Mouse (Mus musculus) MEL (cell line): ENCODE results near the gene Lmbr1. TPM values are rescaled to one million over a fixed set of nuclear protein-coding genes. Genes with fewer than 3 reads are reported as not detected.

Experiments
- DNase-seq: peaks from one replicate; pipeline ENCODE4 v3.0.0; 2011; ENCODE audit warnings: low read depth, low spot score
- H3K27ac ChIP-seq: 2 replicates; pipeline ENCODE4 v1.5.1; 2012; ENCODE audit warnings: low read depth, mild to moderate bottlenecking, control low read depth, low read length, moderate library complexity; ENCODE audit not compliant: control insufficient read depth
- H3K27me3 ChIP-seq, 2 experiments: fragments of 150-350 bp in 1 of 2; sonication (generic) in 1 of 2; 2 replicates each; pipeline ENCODE4 v1.6.1; 2012; ENCODE audit warnings: low read length in 2 of 2, mild to moderate bottlenecking in 2 of 2, improper control_type of control experiment in 1 of 2, moderate library complexity in 1 of 2; ENCODE audit not compliant: insufficient read depth in 2 of 2, control insufficient read depth in 1 of 2
- H3K36me3 ChIP-seq, 2 experiments: 2 replicates each; pipeline ENCODE4 v1.6.1; 2012 to 2014; ENCODE audit warnings: low read length in 2 of 2, improper control_type of control experiment in 1 of 2, inconsistent platforms in 1 of 2, mild to moderate bottlenecking in 1 of 2; ENCODE audit not compliant: insufficient read depth in 2 of 2, control insufficient read depth in 1 of 2
- H3K4me1 ChIP-seq, 2 experiments: fragments of 150-350 bp in 1 of 2; sonication (generic) in 1 of 2; 2 replicates each; pipeline ENCODE4 v1.6.1; 2012; ENCODE audit warnings: low read length in 2 of 2, improper control_type of control experiment in 1 of 2, mild to moderate bottlenecking in 1 of 2; ENCODE audit not compliant: insufficient read depth in 2 of 2, control insufficient read depth in 1 of 2
- H3K4me3 ChIP-seq, 2 experiments: fragments of 150-350 bp in 1 of 2; sonication (generic) in 1 of 2; 2 replicates each; pipeline ENCODE4 v1.5.1; 2012; ENCODE audit warnings: low read depth in 2 of 2, low read length in 2 of 2, mild to moderate bottlenecking in 2 of 2, moderate library complexity in 2 of 2, control low read depth in 1 of 2, improper control_type of control experiment in 1 of 2; ENCODE audit not compliant: control insufficient read depth in 1 of 2, insufficient read depth in 1 of 2
- H3K79me2 ChIP-seq: 2 replicates; pipeline ENCODE4 v1.6.1; 2012; ENCODE audit warnings: mild to moderate bottlenecking, low read length, moderate library complexity; ENCODE audit not compliant: control insufficient read depth, poor library complexity, insufficient read depth
- H3K9ac ChIP-seq: 2 replicates; pipeline ENCODE4 v1.6.1; 2012; ENCODE audit warnings: low read depth, mild to moderate bottlenecking, control low read depth, low read length, moderate library complexity; ENCODE audit not compliant: control insufficient read depth, poor library complexity, severe bottlenecking
- H3K9me3 ChIP-seq: fragments of 150-350 bp; sonication (generic); replicated peaks from 2 replicates; pipeline ENCODE4 v1.6.1; 2012; ENCODE audit warnings: mild to moderate bottlenecking, low read length, improper control_type of control experiment, moderate library complexity; ENCODE audit not compliant: insufficient read depth
- BHLHE40 ChIP-seq: IDR thresholded peaks from 2 replicates; pipeline ENCODE4 v1.6.1; 2012; ENCODE audit warnings: low read depth, mild to moderate bottlenecking, inconsistent platforms, low read length, improper control_type of control experiment, borderline replicate concordance
- CHD2 ChIP-seq: IDR thresholded peaks from 2 replicates; pipeline ENCODE4 v1.6.1; 2011; ENCODE audit warnings: low read length, improper control_type of control experiment
- E2F4 ChIP-seq: IDR thresholded peaks from 2 replicates; pipeline ENCODE4 v1.6.1; 2011; ENCODE audit warnings: low read depth, low read length, improper control_type of control experiment, borderline replicate concordance
- EP300 ChIP-seq, 2 experiments: IDR thresholded peaks; 2 replicates each; pipeline ENCODE4 v1.6.1; 2011; ENCODE audit warnings: improper control_type of control experiment in 2 of 2, low read length in 2 of 2, low read depth in 1 of 2, mild to moderate bottlenecking in 1 of 2
- ETS1 ChIP-seq: IDR thresholded peaks from 2 replicates; pipeline ENCODE4 v1.6.1; 2012; ENCODE audit warnings: low read depth, mild to moderate bottlenecking, inconsistent platforms, low read length, improper control_type of control experiment, moderate library complexity
- HCFC1 ChIP-seq: IDR thresholded peaks from 2 replicates; pipeline ENCODE4 v1.6.1; 2012; ENCODE audit warnings: low read depth, mild to moderate bottlenecking, inconsistent platforms, low read length, improper control_type of control experiment, moderate library complexity
- JUND ChIP-seq: IDR thresholded peaks from 2 replicates; pipeline ENCODE4 v1.6.1; 2011; ENCODE audit warnings: low read depth, mild to moderate bottlenecking, improper control_type of control experiment, low read length
- MAFK ChIP-seq: IDR thresholded peaks from 2 replicates; pipeline ENCODE4 v1.6.1; 2011; ENCODE audit warnings: low read depth, mild to moderate bottlenecking, low read length, improper control_type of control experiment, borderline replicate concordance
- MAX ChIP-seq: IDR thresholded peaks from 2 replicates; pipeline ENCODE4 v1.6.1; 2011; ENCODE audit warnings: low read length, improper control_type of control experiment
- MAZ ChIP-seq: IDR thresholded peaks from 2 replicates; pipeline ENCODE4 v1.6.1; 2012; ENCODE audit warnings: low read depth, mild to moderate bottlenecking, inconsistent platforms, low read length, improper control_type of control experiment
- MYB ChIP-seq: IDR thresholded peaks from 2 replicates; pipeline ENCODE4 v1.6.1; 2011; ENCODE audit warnings: mild to moderate bottlenecking, low read depth, low read length, improper control_type of control experiment
- MYC ChIP-seq: IDR thresholded peaks from 2 replicates; pipeline ENCODE4 v1.6.1; 2011; ENCODE audit warnings: low read depth, mild to moderate bottlenecking, low read length, improper control_type of control experiment, moderate library complexity
- NELFE ChIP-seq: IDR thresholded peaks from 2 replicates; pipeline ENCODE4 v1.6.1; 2011; ENCODE audit warnings: low read depth, low read length, improper control_type of control experiment
- POLR2AphosphoS2 ChIP-seq: IDR thresholded peaks from 2 replicates; pipeline ENCODE4 v1.6.1; 2011; ENCODE audit warnings: low read length, improper control_type of control experiment
- RAD21 ChIP-seq: IDR thresholded peaks from 2 replicates; pipeline ENCODE4 v1.6.1; 2011; ENCODE audit warnings: mild to moderate bottlenecking, low read depth, low read length, improper control_type of control experiment
- RCOR1 ChIP-seq: IDR thresholded peaks from 2 replicates; pipeline ENCODE4 v1.6.1; 2012; ENCODE audit warnings: low read depth, mild to moderate bottlenecking, inconsistent platforms, low read length, improper control_type of control experiment
- SIN3A ChIP-seq: IDR thresholded peaks from 2 replicates; pipeline ENCODE4 v1.6.1; 2012; ENCODE audit warnings: low read length, improper control_type of control experiment, inconsistent platforms
- SMC3 ChIP-seq: IDR thresholded peaks from 2 replicates; pipeline ENCODE4 v1.6.1; 2011; ENCODE audit warnings: low read depth, low read length, improper control_type of control experiment
- TAL1 ChIP-seq: IDR thresholded peaks from 2 replicates; pipeline ENCODE4 v1.6.1; 2012; ENCODE audit warnings: mild to moderate bottlenecking, inconsistent platforms, low read length, moderate library complexity, mixed read lengths
- TBP ChIP-seq: IDR thresholded peaks from 2 replicates; pipeline ENCODE4 v1.8.0; 2011; ENCODE audit warnings: low read depth, low read length, improper control_type of control experiment
- TCF12 ChIP-seq: IDR thresholded peaks from 2 replicates; pipeline ENCODE4 v1.6.1; 2014; ENCODE audit warnings: low read depth, mild to moderate bottlenecking, inconsistent platforms, low read length, improper control_type of control experiment, moderate library complexity
- UBTF ChIP-seq: IDR thresholded peaks from 2 replicates; pipeline ENCODE4 v1.6.1; 2012; ENCODE audit warnings: low read depth, mild to moderate bottlenecking, inconsistent platforms, low read length, improper control_type of control experiment, moderate library complexity, borderline replicate concordance; ENCODE audit not compliant: insufficient read depth
- USF1 ChIP-seq: IDR thresholded peaks from 2 replicates; pipeline ENCODE4 v1.6.1; 2014; ENCODE audit warnings: low read depth, mild to moderate bottlenecking, inconsistent platforms, low read length, improper control_type of control experiment, moderate library complexity
- USF2 ChIP-seq, 2 experiments: IDR thresholded peaks; 2 replicates each; pipeline ENCODE4 v1.6.1; 2011 to 2012; ENCODE audit warnings: improper control_type of control experiment in 2 of 2, low read length in 2 of 2, borderline replicate concordance in 1 of 2, inconsistent platforms in 1 of 2, low read depth in 1 of 2, mild to moderate bottlenecking in 1 of 2; ENCODE audit not compliant: insufficient read depth in 1 of 2
- ZC3H11A ChIP-seq: IDR thresholded peaks from 2 replicates; pipeline ENCODE4 v1.6.1; 2012; ENCODE audit warnings: low read depth, mild to moderate bottlenecking, inconsistent platforms, low read length, improper control_type of control experiment
- ZMIZ1 ChIP-seq: IDR thresholded peaks from 2 replicates; pipeline ENCODE4 v1.6.1; 2012; ENCODE audit warnings: low read depth, mild to moderate bottlenecking, inconsistent platforms, low read length, improper control_type of control experiment, moderate library complexity
- polyA plus RNA-seq, 2 experiments: library from polyadenylated mRNA; stranded (reverse) in 1 of 2; unstranded in 1 of 2; fragments of >175 nt in 1 of 2; fragments of >200 nt in 1 of 2; gene quantifications; 2 replicates each; pipeline versions ENCODE4 v1.2.1 to v1.2.4; 2012; ENCODE audit warnings: low replicate concordance in 2 of 2, low read depth in 1 of 2; ENCODE audit not compliant: insufficient read length in 2 of 2, insufficient read depth in 1 of 2, missing spikeins in 1 of 2
- total RNA-seq: library from RNA; depleted of rRNA; stranded (reverse); fragments of 300-350 nt; gene quantifications from 2 replicates; pipeline ENCODE4 v1.2.3, GENCODE M21; 2012

Gene Lmbr1
- total and polyA plus RNA-seq, 3 experiments, result not detected

DNA sequence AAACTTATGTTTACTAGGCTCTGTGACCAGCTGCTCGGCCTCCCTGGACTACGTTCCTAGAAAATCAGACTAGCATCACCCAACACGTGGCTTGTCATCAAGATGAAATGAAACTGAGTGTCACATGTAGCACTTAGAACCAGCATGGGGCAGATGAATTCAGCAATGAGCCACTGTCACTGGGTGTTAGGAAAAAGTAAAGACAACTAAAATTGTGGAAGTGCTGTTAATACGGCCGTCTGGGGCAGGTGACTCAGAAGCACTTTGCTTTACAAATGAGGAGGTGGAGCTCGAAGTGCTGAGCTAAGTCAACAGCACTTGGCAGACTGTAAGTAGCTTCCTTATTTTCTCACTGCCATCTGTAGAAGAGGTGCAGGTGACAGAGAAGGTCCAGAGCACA, 88.5 kb downstream of the Lmbr1 start:
- no peaks in the 10 kb centered on the region for H3K9me3 ChIP-seq
- no peak overlapping the region for H3K4me3 ChIP-seq
- TF ChIP-seq UBTF, result no peak
- TF ChIP-seq HCFC1, result no peak
- TF ChIP-seq MAZ, result no peak
- no peak for TF ChIP-seq USF1
- no peak for TF ChIP-seq NELFE
- no peak for TF ChIP-seq E2F4
- no peak for TF ChIP-seq CHD2
- no peak for TF ChIP-seq TAL1
- no peak for TF ChIP-seq BHLHE40
- no peak for TF ChIP-seq SMC3
- no peak for TF ChIP-seq JUND
- TF ChIP-seq RCOR1, result no peak
- TF ChIP-seq RAD21, result no peak
- TF ChIP-seq MAFK, result no peak
- no peak for TF ChIP-seq ZMIZ1
- TF ChIP-seq TBP, result no peak
- no peak for TF ChIP-seq MYC
- H3K27me3 ChIP-seq, result 0 out of 4 replicates have a peak, but pooled peaks cover 0 to 2% of the 10 kb centered on the region in 2 experiments
- peak; percentile 10 for DNase-seq
- H3K4me1 ChIP-seq, result no peaks in the 10 kb centered on the region
- H3K27ac ChIP-seq, result no peak overlapping the region
- no peaks in the 10 kb centered on the region for H3K79me2 ChIP-seq
- no peaks in the 10 kb centered on the region for H3K36me3 ChIP-seq
- H3K9ac ChIP-seq, result no peak overlapping the region

DNA sequence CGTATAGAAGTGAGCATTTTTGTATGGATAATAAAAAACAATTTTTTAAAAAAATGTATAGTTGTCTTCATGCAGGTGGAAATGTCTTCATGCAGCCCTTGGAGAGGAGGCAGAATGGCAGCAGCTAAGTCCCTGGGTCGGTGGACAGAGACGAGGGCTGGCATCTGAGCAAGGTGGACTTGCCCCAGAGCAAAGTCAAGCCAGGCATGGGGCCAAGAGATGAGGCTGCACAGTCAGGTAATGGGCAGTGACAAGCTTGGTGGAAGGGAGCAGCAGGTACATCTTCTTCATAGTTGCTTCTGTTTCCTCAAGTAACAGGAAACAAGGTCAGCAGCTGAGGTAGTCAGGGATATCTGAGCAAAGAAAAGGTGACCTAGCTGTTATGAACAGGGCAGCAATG, 97.1 kb downstream of the Lmbr1 start:
- DNase-seq, result no peak
- Histone ChIP-seq H3K27me3 (no peaks in the 10 kb centered on the region; a peak in 1 of 4 replicates), H3K79me2 (no peaks in the 10 kb centered on the region), H3K9ac (no peak overlapping the region), H3K36me3 (no peaks in the 10 kb centered on the region), H3K9me3 (no peaks in the 10 kb centered on the region; the same call in 1 of the 2 replicates), H3K4me3 (no peak overlapping the region), H3K27ac (no peak overlapping the region), H3K4me1 (no peaks in the 10 kb centered on the region)
- no peak for TF ChIP-seq SMC3
- TF ChIP-seq TCF12, result no peak
- no peak for TF ChIP-seq HCFC1
- no peak for TF ChIP-seq ZMIZ1
- no peak for TF ChIP-seq MYB
- no peak for TF ChIP-seq SIN3A
- TF ChIP-seq ETS1, result no peak
- no peak for TF ChIP-seq POLR2AphosphoS2
- TF ChIP-seq JUND, result no peak
- TF ChIP-seq ZC3H11A, result no peak
- no peak for TF ChIP-seq EP300 (IDR thresholded peaks at IDR 0.05; ENCODE audit: low read depth in 1 of 2, low read length in 2 of 2)
- TF ChIP-seq CHD2, result no peak
- no peak for TF ChIP-seq RAD21
- TF ChIP-seq USF2 (IDR thresholded peaks at IDR 0.05; ENCODE audit: borderline replicate concordance in 1 of 2, insufficient read depth in 1 of 2, low read depth in 1 of 2, low read length in 2 of 2), result no peak
- no peak for TF ChIP-seq MAX
- no peak for TF ChIP-seq BHLHE40
